Mouse (Mus musculus): ENCODE data around the gene Cd27.
"Not testable (repeated sequence)": the region's sequence is repeated elsewhere in the genome, so short reads cannot be mapped to it uniquely, and the experiment has no call there.

Cd27 gene

GRCm38 (mm10) chr6:125236782-125237181 is at the start of gene Cd27:
Cd27 (minus strand) TSS chr6:125237010.
- DNase-seq (ENCODE audit: low read depth), result no peak

DNA sequence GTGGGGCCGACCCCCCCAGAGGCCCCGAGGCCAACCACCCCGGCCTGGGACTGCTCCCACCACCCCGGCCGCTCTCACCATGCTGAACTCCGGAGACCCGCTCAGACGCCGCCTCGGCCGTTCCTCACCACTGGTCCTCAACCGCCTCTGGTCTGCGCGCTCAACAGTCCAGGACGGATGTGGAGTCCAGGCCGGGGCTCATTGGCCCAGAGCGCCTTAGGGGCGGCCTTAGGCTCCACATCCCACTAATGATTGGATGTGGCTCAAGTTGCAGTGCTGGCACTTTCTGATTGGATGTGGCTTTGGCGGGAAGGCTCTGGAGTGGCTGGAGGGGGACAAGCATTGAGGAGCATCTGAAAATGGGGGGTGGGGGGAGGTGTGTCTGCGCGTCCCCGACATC is 49.1 kb upstream of the Cd27 start, which contains the start of gene Tuba3a:
TSS of gene Tuba3a (minus strand) at position 153 of the 400 bp plus-strand sequence.
- no peak for DNase-seq (ENCODE audit: low read depth)

GRCm38 (mm10) chr6:125284751-125285150 is 47.9 kb upstream of the Cd27 start:
- no peak for DNase-seq (ENCODE audit: low read depth)

- DNase-seq (ENCODE audit: low read depth), result no peak
Measured at GRCm38 (mm10) chr6:125284250-125284649, 47.4 kb upstream of the Cd27 start.

DNA sequence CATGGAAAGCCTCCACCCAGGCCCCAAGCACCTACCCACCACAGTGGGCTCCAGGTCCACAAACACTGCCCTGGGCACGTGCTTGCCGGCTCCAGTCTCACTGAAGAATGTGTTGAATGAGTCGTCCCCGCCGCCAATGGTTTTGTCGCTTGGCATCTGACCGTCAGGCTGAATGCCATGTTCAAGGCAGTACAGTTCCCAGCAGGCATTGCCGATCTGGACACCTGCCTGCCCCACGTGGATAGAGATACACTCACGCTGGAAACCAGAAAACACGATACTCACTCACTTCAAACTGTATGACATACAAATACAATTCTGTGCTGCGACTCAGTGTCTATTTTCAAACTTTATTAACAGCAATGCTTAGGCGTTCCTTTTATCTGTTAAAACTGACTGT is 45.9 kb upstream of the Cd27 start:
- not testable (repeated sequence) for DNase-seq (ENCODE audit: low read depth)

GRCm38 (mm10) chr6:125279729-125280128 is 42.9 kb upstream of the Cd27 start:
- DNase-seq (ENCODE audit: low read depth), result no peak

GRCm38 (mm10) chr6:125274841-125275563 is 38.2 kb upstream of the Cd27 start:
- no peak for DNase-seq (ENCODE audit: low read depth)

GRCm38 (mm10) chr6:125272228-125272785 is 35.5 kb upstream of the Cd27 start:
- DNase-seq (ENCODE audit: low read depth), result no peak

DNA sequence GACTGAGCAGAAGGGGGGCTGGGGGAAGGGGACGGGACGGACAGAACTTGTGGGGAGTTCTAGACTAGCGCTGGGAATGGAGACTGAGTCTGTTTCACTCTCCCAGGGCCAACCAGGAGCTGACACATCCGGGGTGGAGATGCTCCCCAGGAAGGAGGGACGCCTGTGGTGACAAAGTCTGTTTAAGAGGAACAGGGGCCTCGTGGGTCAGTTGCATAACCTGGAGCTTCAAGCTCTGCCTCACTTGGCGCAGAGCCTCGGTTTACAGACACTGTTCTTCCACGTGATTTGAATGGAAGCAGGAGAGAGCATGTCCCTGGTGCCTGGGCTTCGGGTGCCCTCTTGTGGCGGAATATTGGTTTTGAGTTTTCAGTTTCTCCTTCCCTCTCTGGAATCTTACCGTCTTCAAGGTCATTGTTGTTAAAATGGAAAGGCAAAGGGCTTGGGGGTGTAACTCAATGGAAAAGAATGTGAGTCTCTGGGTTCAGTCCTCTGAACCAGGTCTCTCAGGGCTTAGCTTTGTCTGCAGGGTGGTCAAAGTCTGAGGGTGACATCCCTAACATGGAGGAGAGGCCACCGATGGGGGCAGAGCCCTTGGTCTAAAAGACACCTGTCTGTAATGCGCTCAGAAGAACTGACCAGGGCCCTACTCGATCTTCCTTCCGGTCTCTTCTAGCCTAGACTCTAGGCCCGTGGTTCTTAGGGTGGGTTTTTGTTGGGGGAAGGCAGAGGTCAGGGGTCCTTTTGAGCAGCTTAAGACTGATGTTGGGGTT is 34.8 kb upstream of the Cd27 start:
- DNase-seq (ENCODE audit: low read depth), result peak; percentile 89

DNA sequence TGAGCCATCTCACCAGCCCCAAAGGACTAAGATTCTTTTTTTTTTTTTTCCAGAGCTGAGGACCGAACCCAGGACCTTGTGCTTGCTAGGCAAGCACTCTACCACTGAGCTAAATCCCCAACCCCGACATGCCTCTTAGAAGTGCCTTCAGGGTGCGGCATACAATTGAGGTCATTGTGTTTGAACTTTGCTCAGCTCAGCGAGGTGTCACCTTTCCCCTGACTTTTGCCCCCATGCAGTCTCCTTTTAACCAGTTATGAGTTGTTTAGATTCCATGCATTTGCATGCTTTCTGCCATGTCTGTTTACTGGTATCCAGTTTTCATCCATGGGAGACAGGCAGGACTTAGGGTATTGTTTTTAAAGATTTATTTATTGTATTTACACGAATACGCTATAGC is 32.0 kb upstream of the Cd27 start:
- no peak for DNase-seq (ENCODE audit: low read depth)

DNA sequence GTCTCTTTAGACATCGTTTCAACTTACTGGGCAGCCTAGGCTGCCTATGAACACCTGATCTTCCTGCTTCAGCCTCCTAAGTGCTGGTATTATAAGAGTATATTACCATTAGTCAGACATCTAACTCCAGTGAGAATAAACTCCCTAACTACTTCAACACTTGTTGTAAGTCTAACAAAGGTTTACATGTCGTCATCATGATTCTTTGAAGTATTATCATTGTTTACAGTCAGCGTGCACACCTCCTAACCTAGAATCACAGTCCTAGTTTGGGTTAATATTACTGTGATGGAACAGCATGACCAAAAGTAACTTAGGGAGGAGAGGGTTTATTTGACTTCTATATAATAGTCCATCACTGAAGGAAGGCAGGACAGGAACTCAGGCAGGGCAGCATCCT is 30.7 kb upstream of the Cd27 start:
- DNase-seq (ENCODE audit: low read depth), result no peak

- DNase-seq (ENCODE audit: low read depth), result not testable (repeated sequence)
Measured at GRCm38 (mm10) chr6:125266600-125266999, 29.8 kb upstream of the Cd27 start.

DNA sequence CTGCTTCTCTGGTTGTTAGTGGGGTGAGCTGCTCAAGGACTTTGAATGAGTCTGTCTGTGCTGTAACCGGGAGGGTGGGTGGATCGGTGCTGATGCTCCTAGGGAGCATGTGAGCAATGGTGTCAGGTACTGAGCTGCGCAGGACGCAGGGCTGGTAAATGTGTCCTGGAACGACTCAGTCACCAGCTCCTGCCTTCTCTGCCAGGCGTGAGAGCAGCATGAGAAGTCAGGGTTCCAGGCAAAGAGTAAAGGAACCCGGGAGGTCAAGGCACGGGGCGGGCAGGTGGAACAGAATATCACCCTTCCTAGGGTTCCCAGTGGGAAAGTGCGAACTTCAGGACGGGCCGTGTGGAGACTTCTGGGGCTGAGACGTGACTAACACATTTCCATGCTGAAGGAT is 29.3 kb upstream of the Cd27 start:
- DNase-seq (ENCODE audit: low read depth), result no peak

GRCm38 (mm10) chr6:125265239-125265638 is 28.4 kb upstream of the Cd27 start:
- no peak for DNase-seq (ENCODE audit: low read depth)

DNA sequence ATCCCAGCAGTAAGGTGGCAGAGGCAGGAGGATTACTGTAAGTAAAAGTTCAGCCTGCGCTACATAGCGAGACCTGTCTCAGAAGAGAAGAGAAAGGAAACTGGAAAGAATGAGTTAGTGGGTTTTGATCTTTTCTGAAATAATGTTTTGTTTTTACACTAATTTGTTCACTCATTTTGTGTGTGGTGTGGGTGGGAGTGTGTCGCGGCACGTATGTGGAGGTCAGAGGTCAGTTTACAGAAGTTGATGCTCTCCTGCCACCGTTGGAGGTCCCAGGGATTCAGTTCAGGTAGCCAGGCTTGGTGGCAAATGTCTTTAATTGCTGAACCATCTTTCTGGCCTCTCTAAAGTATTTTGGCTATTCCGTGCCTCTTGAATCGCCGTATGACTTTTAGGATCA is 27.4 kb upstream of the Cd27 start:
- DNase-seq (ENCODE audit: low read depth), result no peak

- no peak for DNase-seq (ENCODE audit: low read depth)
Measured at GRCm38 (mm10) chr6:125260006-125260555, 23.3 kb upstream of the Cd27 start.

DNA sequence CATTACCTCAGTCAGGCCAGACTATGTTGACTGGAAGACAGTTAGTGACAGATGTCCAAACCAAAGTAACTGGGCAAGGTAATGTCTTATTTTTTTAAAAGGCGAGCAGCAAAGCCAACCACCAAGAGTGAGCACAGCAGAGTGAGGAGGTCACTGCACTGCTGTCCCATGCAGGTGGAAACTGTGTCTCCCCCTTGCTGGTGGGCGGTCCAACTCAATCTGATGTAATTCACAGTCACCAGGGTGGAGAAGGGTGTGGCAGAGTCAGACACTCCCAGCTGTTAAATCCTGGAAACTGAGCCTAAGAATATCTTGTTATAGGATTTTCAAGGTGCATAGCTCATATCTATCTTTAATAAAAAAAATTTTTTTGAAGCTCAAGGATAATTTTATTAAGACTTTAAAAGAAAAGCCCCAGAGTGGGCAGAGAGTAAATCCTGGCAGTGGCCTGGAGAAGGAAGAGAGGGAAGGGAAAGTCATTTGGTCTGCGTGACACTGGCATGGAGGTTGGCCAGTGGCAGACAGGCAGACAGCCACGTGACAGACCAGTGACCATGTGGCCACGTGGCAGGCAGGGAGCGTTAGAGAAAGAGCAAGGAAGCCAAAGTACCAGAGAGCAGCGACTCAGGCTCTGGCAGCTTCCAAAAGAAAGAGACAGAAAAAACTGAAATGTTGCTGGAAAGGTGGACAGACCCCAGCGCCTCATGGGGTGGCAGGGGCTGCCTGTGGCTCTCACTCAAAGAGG is 19.6 kb upstream of the Cd27 start:
- DNase-seq (ENCODE audit: low read depth), result no peak

- DNase-seq (ENCODE audit: low read depth), result peak; percentile 77
Measured at GRCm38 (mm10) chr6:125255516-125256044, 18.8 kb upstream of the Cd27 start.

DNA sequence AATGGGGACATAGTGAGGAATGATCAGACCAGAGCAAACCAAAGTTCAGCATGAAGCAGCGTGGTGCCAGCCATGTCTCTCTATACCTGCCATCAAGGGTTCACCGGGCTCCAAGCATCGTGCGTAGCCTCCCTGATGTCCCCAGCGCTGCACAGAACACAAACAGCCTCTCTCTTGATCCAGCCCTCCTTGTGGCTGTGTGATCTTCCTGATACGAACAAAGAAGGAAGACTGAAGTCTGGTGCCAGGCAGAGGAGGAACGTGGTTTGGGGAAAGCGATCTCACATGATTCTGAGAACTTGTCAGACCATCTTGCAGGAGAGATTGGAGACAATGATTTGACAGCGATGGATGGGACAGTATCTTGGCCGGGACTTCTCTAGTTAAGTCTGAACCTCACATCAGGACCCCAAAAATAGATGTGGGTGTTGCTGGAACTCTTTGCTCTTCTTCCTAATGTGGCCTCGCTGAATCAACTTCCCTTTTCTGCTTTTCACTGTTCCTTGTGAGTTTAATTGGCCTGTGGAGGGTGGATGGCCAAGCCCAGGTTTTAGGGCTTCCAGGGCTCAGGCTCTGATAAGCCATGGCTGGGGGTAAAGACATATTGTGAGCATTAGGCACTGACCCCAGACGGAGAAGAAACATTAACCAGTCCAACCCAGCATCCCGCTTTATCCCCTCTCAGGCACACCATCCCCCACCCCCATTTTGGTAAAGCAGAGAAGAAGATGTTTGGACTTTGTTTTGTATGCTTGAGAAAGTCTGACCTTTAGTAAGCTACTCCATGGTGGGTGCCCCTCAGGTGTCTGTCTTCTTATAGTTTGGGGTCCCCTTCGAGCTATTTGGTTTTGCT is 17.3 kb upstream of the Cd27 start:
- no peak for DNase-seq (ENCODE audit: low read depth)

DNA sequence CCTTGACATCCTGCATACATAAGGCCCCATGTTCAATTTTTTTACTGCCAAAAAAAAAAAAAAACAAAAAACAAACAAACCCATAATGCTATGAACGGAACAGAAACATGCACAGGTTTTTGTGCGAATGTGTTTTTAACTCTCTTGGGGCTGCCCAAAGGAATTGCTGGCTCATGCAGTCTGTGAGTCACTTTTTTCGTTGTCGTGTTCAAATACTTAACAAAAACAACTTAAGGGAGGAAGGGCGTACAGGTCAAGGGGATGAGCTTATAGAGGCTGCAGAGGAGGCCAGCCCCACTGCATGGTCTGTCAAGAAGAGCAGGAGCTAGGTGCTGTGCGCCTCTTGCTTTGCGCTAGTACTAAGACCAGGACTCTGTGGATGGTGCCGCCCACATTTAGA is 15.9 kb upstream of the Cd27 start:
- no peak for DNase-seq (ENCODE audit: low read depth)

GRCm38 (mm10) chr6:125252285-125252684 is 15.5 kb upstream of the Cd27 start:
- no peak for DNase-seq (ENCODE audit: low read depth)

All from fibroblast of lung, adult 2 months (primary cell).